Mouse (Mus musculus): ENCODE results near the gene Wfs1. TPM values are rescaled to one million over a fixed set of nuclear protein-coding genes. Genes with fewer than 3 reads are reported as not detected.
A peak's percentile ranks its signal among the peaks of the same experiment; 100 is the strongest.
"Not testable (repeated sequence)": the region's sequence is repeated elsewhere in the genome, so short reads cannot be mapped to it uniquely, and the experiment has no call there.

The Wfs1 gene
- polyA plus RNA-seq, 1 experiment from 2014 or later: 2.0 TPM

- ATAC-seq (ENCODE audit: low read depth): no peak
- no peak overlapping the region for H3K27ac ChIP-seq (ENCODE audit: low read length)
- peaks cover 54% of the 10 kb centered on the region for H3K27me3 ChIP-seq (ENCODE audit: control insufficient read depth, insufficient read depth, low read depth, low read length)
- no peaks in the 10 kb centered on the region for H3K36me3 ChIP-seq (ENCODE audit: control insufficient read depth, insufficient read depth)
- no peak overlapping the region for H3K9ac ChIP-seq (ENCODE audit: low read depth, low read length)
- H3K4me3 ChIP-seq (ENCODE audit: low read depth, low read length): peak overlapping the region; percentile 58
- H3K4me1 ChIP-seq (ENCODE audit: control insufficient read depth, low read depth, low read length): no peaks in the 10 kb centered on the region; the same call in 1 of the 2 replicates
- H3K9me3 ChIP-seq (replicated peaks; ENCODE audit: control insufficient read depth, low read length): no peaks in the 10 kb centered on the region
- H3K4me2 ChIP-seq (ENCODE audit: low read depth, low read length): peak overlapping the region; percentile 64
- WGBS (ENCODE audit: insufficient replicate concordance): 10% methylated on average over 13 of the region's 13 CpGs
Observed at GRCm38 (mm10) chr5:37027701-37028100, 38.7 kb upstream of the Wfs1 start.

- 37% methylated on average over 3 of the region's 3 CpGs for WGBS (ENCODE audit: insufficient replicate concordance)
- H3K36me3 ChIP-seq (ENCODE audit: control insufficient read depth, insufficient read depth): no peaks in the 10 kb centered on the region
- no peak overlapping the region for H3K4me3 ChIP-seq (ENCODE audit: low read depth, low read length)
- no peak overlapping the region for H3K27ac ChIP-seq (ENCODE audit: low read length)
- H3K4me2 ChIP-seq (ENCODE audit: low read depth, low read length): no peak overlapping the region
- no peaks in the 10 kb centered on the region; the same call in 1 of the 2 replicates for H3K27me3 ChIP-seq (ENCODE audit: control insufficient read depth, insufficient read depth, low read depth, low read length)
- H3K4me1 ChIP-seq (ENCODE audit: control insufficient read depth, low read depth, low read length): no peaks in the 10 kb centered on the region
- ATAC-seq (ENCODE audit: low read depth): no peak
- H3K9me3 ChIP-seq (replicated peaks; ENCODE audit: control insufficient read depth, low read length): no peaks in the 10 kb centered on the region
- no peak overlapping the region for H3K9ac ChIP-seq (ENCODE audit: low read depth, low read length)
Observed at GRCm38 (mm10) chr5:37017222-37017621, 28.2 kb upstream of the Wfs1 start.

DNA sequence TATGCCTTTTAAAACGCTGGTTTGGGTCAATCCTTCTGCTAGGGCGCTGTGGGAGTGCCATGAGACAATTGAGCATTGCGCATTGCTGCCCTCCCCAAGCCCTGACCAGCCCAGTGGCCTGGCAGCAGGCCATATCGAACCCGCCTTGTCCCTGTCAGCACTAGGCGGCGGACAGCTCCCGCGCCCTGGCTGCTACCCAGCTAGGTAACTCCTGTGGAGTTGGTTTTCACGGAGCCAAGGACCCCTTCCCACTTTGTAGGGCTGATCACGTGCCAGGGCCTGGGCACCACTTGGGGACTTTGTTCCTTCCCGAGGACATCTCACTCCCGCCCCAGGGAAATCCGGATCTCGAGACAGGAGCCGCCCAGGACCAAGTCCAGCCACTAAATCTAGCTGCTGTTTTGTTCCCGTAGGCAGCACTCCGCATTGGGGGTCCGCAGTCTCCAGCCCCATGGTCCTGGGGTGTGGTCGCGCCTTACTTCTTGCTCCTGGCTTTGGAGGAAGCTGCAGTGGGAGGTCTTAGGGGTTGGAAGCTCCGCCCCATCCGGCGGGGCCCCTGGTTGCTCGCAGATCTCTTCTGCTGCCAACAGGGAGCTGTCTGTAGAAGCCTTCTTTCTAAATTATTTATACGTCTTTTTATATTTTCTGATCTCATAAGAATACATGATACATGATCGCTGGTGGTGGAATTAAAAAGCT, 26.8 kb upstream of the Wfs1 start:
- WGBS (ENCODE audit: insufficient replicate concordance): 6% methylated on average over 27 of the region's 27 CpGs
- no peak for ATAC-seq (ENCODE audit: low read depth)
- Histone ChIP-seq H3K27ac (ENCODE audit: low read length) (no peak overlapping the region), H3K9ac (ENCODE audit: low read depth, low read length) (no peak overlapping the region), H3K4me1 (ENCODE audit: control insufficient read depth, low read depth, low read length) (no peaks in the 10 kb centered on the region), H3K4me2 (ENCODE audit: low read depth, low read length) (no peak overlapping the region), H3K4me3 (ENCODE audit: low read depth, low read length) (no peak overlapping the region), H3K36me3 (ENCODE audit: control insufficient read depth, insufficient read depth) (no peaks in the 10 kb centered on the region), H3K9me3 (replicated peaks; ENCODE audit: control insufficient read depth, low read length) (no peaks in the 10 kb centered on the region), H3K27me3 (ENCODE audit: control insufficient read depth, insufficient read depth, low read depth, low read length) (no peaks in the 10 kb centered on the region; the same call in 1 of the 2 replicates)

DNA sequence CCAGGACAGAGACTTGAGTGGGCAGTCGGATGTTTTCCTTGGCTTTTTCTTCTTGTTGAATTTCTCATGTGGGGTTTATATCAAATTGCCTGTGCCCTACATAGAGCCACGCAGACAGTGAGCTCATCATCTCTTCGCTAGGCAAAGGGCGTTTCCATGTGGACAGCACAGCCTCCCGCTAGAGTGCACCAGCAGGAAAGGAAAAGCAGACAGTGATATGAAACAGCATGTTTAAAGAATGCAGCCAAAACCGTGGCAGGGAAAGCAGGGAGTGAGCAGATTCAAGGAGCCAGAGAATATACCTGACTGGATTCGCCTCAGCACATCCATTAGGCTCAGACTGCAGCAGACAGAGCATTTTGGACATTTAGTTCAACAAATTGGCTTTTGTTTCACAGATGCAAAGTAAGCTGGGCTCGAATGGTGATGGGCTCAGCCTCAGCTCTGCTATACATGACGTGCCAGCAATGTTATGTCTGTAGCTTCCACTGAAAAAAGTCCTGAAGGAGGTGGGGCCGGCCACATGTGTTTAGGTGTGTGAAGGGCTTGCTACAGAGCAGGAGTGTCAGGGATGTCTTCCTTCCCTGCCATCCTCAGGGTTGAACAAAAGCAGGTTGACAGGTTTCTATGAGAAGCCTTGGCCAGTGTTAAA, 21.8 kb upstream of the Wfs1 start:
- Histone ChIP-seq H3K4me1 (ENCODE audit: control insufficient read depth, low read depth, low read length) (no peaks in the 10 kb centered on the region), H3K36me3 (ENCODE audit: control insufficient read depth, insufficient read depth) (no peaks in the 10 kb centered on the region), H3K9ac (ENCODE audit: low read depth, low read length) (no peak overlapping the region), H3K27me3 (ENCODE audit: control insufficient read depth, insufficient read depth, low read depth, low read length) (no peaks in the 10 kb centered on the region; the same call in 1 of the 2 replicates), H3K9me3 (replicated peaks; ENCODE audit: control insufficient read depth, low read length) (no peaks in the 10 kb centered on the region), H3K4me3 (ENCODE audit: low read depth, low read length) (no peak overlapping the region), H3K4me2 (ENCODE audit: low read depth, low read length) (no peak overlapping the region), H3K27ac (ENCODE audit: low read length) (no peak overlapping the region)
- 56% methylated on average over 10 of the region's 10 CpGs for WGBS (ENCODE audit: insufficient replicate concordance)
- ATAC-seq (ENCODE audit: low read depth): no peak

DNA sequence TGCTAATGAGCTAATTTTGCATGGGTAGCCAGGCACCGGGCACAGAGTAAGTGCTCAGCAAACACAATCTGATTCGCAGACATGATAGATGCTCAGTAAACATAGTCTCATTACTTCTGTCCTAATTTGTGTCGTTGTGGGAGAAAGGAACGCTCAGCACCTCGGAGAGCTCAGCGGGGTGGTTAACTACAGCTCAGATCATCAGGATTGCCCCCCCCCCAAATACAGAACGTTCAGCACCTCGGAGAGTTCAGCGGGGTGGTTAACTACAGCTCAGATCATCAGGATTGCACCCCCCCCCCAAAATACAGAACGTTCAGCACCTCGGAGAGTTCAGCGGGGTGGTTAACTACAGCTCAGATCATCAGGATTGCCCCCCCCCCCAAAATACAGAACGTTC, 20.8 kb upstream of the Wfs1 start:
- not testable (repeated sequence) for ATAC-seq (ENCODE audit: low read depth); H3K4me1 ChIP-seq (ENCODE audit: control insufficient read depth, low read depth, low read length); H3K36me3 ChIP-seq (ENCODE audit: control insufficient read depth, insufficient read depth); H3K9ac ChIP-seq (ENCODE audit: low read depth, low read length); H3K4me3 ChIP-seq (ENCODE audit: low read depth, low read length); H3K9me3 ChIP-seq (replicated peaks; ENCODE audit: control insufficient read depth, low read length); H3K27me3 ChIP-seq (ENCODE audit: control insufficient read depth, insufficient read depth, low read depth, low read length); H3K27ac ChIP-seq (ENCODE audit: low read length); H3K4me2 ChIP-seq (ENCODE audit: low read depth, low read length)
- WGBS (ENCODE audit: insufficient replicate concordance): 23% methylated on average over 13 of the region's 13 CpGs

DNA sequence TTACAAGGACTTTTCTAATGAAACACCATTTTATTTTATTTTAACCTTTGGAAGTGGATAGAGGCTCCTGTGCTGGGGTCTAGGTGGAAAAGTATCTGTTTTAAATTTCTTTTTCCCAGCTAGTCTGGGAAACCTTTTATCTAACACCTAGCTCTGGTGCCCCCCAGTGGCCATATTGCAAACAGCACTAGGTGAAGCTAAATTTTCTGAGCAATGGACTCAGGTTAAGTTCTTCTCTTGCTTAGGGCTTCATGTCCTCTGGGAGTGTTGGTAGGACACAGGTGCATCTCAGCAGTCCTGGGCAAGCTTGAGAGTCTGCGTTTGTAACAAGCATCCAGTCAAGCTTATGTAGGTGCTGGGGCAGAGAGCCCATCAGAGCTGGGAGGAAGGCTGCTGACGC, 13.0 kb upstream of the Wfs1 start:
- no peaks in the 10 kb centered on the region for H3K4me1 ChIP-seq (ENCODE audit: control insufficient read depth, low read depth, low read length)
- WGBS (ENCODE audit: insufficient replicate concordance): 44% methylated on average over 2 of the region's 2 CpGs
- H3K4me3 ChIP-seq (ENCODE audit: low read depth, low read length): no peak overlapping the region
- no peaks in the 10 kb centered on the region for H3K27me3 ChIP-seq (ENCODE audit: control insufficient read depth, insufficient read depth, low read depth, low read length)
- H3K27ac ChIP-seq (ENCODE audit: low read length): no peak overlapping the region
- H3K4me2 ChIP-seq (ENCODE audit: low read depth, low read length): no peak overlapping the region
- no peaks in the 10 kb centered on the region for H3K36me3 ChIP-seq (ENCODE audit: control insufficient read depth, insufficient read depth)
- no peaks in the 10 kb centered on the region for H3K9me3 ChIP-seq (replicated peaks; ENCODE audit: control insufficient read depth, low read length)
- ATAC-seq (ENCODE audit: low read depth): no peak
- H3K9ac ChIP-seq (ENCODE audit: low read depth, low read length): no peak overlapping the region

GRCm38 (mm10) chr5:37001002-37001401, 12.0 kb upstream of the Wfs1 start:
- Histone ChIP-seq H3K4me1 (ENCODE audit: control insufficient read depth, low read depth, low read length) (no peaks in the 10 kb centered on the region), H3K27ac (ENCODE audit: low read length) (no peak overlapping the region), H3K9ac (ENCODE audit: low read depth, low read length) (no peak overlapping the region), H3K36me3 (ENCODE audit: control insufficient read depth, insufficient read depth) (no peaks in the 10 kb centered on the region), H3K9me3 (replicated peaks; ENCODE audit: control insufficient read depth, low read length) (no peaks in the 10 kb centered on the region), H3K4me2 (ENCODE audit: low read depth, low read length) (no peak overlapping the region), H3K27me3 (ENCODE audit: control insufficient read depth, insufficient read depth, low read depth, low read length) (no peaks in the 10 kb centered on the region), H3K4me3 (ENCODE audit: low read depth, low read length) (no peak overlapping the region)
- 78% methylated on average over 9 of the region's 9 CpGs for WGBS (ENCODE audit: insufficient replicate concordance)
- no peak for ATAC-seq (ENCODE audit: low read depth)

DNA sequence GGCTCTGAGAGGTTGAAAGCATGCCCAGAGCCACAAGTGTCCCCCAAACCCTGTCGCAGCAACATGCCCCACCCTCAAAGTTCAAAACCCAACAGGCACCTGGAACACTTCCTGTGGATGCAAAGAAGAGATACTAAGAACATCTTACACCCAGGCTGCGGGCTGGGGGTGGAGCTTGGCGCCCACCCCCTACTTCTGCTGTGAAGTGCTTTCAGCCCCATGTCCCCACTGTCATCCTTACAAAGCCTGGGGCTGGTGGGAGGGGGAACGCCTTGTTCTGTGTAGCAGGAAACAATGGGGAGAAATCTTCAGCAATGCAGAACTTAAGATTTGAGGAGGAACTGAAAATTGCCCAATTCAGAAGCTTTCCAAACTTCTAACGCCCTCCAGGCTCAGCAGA, 9.0 kb upstream of the Wfs1 start:
- Histone ChIP-seq H3K4me1 (ENCODE audit: control insufficient read depth, low read depth, low read length) (no peaks in the 10 kb centered on the region), H3K9ac (ENCODE audit: low read depth, low read length) (no peak overlapping the region), H3K27me3 (ENCODE audit: control insufficient read depth, insufficient read depth, low read depth, low read length) (no peaks in the 10 kb centered on the region), H3K9me3 (replicated peaks; ENCODE audit: control insufficient read depth, low read length) (no peaks in the 10 kb centered on the region), H3K27ac (ENCODE audit: low read length) (no peak overlapping the region), H3K4me3 (ENCODE audit: low read depth, low read length) (no peak overlapping the region), H3K36me3 (ENCODE audit: control insufficient read depth, insufficient read depth) (no peaks in the 10 kb centered on the region), H3K4me2 (ENCODE audit: low read depth, low read length) (no peak overlapping the region)
- whole genome bisulfite sequencing (ENCODE audit: insufficient replicate concordance): 36% methylated on average over 5 of the region's 5 CpGs
- no peak for ATAC-seq (ENCODE audit: low read depth)

DNA sequence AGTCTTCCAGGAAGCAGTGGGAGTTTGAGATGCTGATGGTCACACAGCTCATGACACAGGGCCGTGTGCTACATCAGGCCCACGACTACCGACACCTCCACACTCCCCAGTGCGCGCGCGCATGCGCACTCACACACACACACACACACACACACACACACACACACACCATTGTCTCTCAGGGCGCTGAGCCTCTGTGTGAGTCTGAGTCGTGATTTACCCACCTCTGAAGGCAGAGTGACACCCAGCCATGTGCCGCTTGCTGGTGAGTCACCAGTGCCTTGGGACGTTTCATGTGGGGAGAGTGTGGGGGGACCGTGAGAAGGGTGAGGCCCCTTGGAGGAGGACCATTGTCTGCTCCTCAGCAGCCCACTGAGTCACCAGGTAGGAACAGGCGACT, 7.4 kb upstream of the Wfs1 start:
- Histone ChIP-seq H3K27ac (ENCODE audit: low read length) (no peak overlapping the region), H3K4me1 (ENCODE audit: control insufficient read depth, low read depth, low read length) (no peaks in the 10 kb centered on the region), H3K27me3 (ENCODE audit: control insufficient read depth, insufficient read depth, low read depth, low read length) (no peaks in the 10 kb centered on the region), H3K4me2 (ENCODE audit: low read depth, low read length) (no peak overlapping the region), H3K9me3 (replicated peaks; ENCODE audit: control insufficient read depth, low read length) (no peaks in the 10 kb centered on the region), H3K4me3 (ENCODE audit: low read depth, low read length) (no peak overlapping the region), H3K9ac (ENCODE audit: low read depth, low read length) (no peak overlapping the region), H3K36me3 (ENCODE audit: control insufficient read depth, insufficient read depth) (no peaks in the 10 kb centered on the region)
- no peak for ATAC-seq (ENCODE audit: low read depth)
- WGBS (ENCODE audit: insufficient replicate concordance): 69% methylated on average over 14 of the region's 14 CpGs
